Mouse (Mus musculus) liver (tissue): ENCODE measurements around the gene Ncs1.

Experiments used
- DNase-seq: peaks from one replicate; pipeline ENCODE4 v3.0.0-alpha.2; 2020; ENCODE audit warnings: mixed read lengths

Ncs1 gene

GRCm38 (mm10) chr2:31246251-31246971 lies 788 bp downstream of the Ncs1 start:
- no peak for DNase-seq

DNA sequence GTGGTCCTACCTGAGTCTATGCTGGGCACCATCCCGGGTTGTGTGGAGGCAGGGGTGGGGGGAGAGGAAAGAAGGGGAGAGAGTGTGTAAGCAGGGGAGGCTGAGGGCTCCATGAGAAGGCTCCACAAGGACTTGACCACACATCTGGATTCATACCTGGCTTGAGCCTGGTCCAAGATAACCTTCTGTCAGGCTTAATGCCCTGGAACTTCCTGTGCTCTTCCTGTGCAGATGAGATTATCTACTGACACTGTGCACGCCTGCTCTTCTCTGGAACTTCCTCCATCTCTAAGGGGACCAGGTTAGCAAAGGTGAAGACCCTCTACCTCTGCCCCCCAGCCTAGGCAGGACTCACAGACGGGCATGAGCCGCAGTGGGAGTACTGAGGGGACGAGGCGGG lies 3.2 kb downstream of the Ncs1 start:
- no peak for DNase-seq

- no peak for DNase-seq
Observed at GRCm38 (mm10) chr2:31252167-31252566, 6.5 kb downstream of the Ncs1 start.

DNA sequence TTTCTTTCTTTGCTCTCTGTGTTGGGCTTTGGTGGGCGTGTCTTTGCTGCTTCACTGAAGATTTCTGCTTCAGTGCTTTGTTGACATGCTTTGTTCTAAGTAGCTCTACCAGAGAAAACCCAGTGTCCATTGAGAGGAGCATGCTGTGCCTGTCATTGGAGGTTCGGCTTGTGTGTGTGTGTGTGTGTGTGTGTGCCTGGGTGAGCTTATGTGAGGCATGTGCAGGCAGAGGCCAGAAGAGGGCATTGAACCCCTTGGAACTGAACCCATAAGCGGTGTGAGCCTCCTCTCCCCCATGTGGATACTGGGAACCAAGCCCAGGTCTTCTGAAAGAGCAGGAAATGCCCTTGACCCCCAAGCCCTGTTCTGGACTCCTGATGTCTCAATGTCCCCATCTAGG lies 7.8 kb downstream of the Ncs1 start:
- no peak for DNase-seq

DNA sequence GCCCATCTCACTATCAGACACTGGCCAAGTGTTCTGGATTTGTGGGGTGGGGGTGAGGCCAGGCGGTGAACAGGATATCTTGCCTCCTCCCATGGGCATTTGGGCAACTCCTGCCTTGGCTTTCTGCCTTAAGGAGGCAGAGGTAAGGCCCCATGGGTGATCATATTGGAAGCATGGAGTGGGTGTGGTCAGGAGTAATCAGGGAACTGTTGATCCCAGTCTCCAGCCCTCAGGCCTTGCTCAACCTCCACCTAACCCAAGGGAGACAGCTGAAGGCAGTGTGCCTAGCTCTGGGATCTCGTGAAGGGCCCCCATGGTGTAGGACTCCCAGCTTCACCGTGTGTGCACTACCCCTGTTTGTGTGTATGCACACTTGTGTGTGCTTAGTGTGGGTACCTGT lies 9.2 kb downstream of the Ncs1 start:
- DNase-seq = no peak

GRCm38 (mm10) chr2:31255952-31256938 lies 10.6 kb downstream of the Ncs1 start:
- peak; percentile 60 for DNase-seq

GRCm38 (mm10) chr2:31257096-31257495 lies 11.5 kb downstream of the Ncs1 start:
- no peak for DNase-seq

- peak; percentile 67 for DNase-seq
Observed at GRCm38 (mm10) chr2:31258609-31259366, 13.2 kb downstream of the Ncs1 start.

- DNase-seq = no peak
Observed at GRCm38 (mm10) chr2:31259367-31259920, 13.8 kb downstream of the Ncs1 start.

GRCm38 (mm10) chr2:31260549-31260948 lies 14.9 kb downstream of the Ncs1 start:
- no peak for DNase-seq

GRCm38 (mm10) chr2:31263039-31263461 lies 17.4 kb downstream of the Ncs1 start:
- DNase-seq = no peak

- peak; percentile 34 for DNase-seq
Observed at GRCm38 (mm10) chr2:31263746-31264378, 18.2 kb downstream of the Ncs1 start.

DNA sequence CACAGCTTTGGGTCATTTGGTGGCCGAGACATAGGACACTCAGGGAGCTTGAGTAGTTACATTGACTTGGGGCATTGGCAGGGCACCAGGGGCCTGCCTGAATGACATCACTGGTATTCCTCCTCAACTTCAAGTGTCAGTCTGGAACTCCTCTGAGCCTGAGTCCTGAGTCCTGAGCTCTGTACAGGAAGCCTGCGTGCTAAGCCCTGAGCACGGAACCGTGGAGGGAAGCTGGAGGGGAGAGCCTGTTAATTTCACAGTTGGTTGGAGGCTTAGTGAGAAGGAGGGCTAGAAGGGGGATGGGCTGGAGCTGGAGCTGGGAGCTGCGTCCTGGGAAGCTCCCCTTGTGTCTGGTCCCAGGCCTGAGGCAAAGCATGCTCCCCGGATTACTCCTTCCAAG lies 21.8 kb downstream of the Ncs1 start:
- no peak for DNase-seq

GRCm38 (mm10) chr2:31268631-31269030 lies 23.0 kb downstream of the Ncs1 start:
- DNase-seq = no peak

- DNase-seq = no peak
Observed at GRCm38 (mm10) chr2:31269188-31269587, 23.6 kb downstream of the Ncs1 start.

DNA sequence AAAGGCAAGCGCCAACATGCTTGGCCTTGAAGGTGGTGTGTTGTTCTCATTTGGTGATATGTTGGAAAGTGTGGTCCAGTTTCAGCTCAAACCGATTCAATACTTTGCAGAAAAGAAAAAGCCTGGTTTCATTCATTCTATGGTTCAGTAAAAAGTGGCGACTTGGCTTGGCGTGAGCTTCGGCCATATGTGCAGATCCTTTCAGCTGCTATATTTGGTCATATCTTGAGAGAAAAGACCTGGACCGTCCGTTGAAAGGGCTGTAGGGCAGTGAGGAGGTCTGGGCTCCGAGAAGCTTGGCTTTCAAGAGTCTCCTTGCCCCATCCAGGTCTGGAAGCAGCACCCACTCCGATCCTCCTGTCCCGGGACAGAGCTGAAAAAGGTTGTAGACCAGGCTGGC lies 24.2 kb downstream of the Ncs1 start:
- DNase-seq = no peak

GRCm38 (mm10) chr2:31270470-31270869 lies 24.8 kb downstream of the Ncs1 start:
- no peak for DNase-seq

GRCm38 (mm10) chr2:31271071-31271470 lies 25.4 kb downstream of the Ncs1 start:
- no peak for DNase-seq

DNA sequence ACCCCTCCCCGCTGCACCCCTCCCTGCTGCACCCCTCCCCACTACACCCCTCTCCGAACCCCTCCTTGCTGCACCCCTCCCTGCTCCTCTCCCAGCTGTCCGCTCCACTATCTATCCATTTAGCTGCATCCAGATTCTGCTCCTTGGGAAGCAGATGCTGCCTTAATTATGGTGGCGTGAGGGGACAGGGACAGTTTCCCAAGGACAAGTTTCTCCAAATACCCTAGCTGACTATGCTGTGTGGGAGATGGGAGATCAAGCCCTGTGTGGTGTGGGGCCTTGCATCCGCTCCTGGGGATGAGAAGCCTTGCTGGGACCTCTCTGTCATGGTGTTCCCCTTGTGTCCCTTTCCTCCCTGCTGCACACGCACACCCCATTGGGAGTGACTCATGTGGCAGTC lies 29.4 kb downstream of the Ncs1 start:
- DNase-seq = no peak

- DNase-seq = no peak
Observed at GRCm38 (mm10) chr2:31277810-31278209, 32.2 kb downstream of the Ncs1 start.

GRCm38 (mm10) chr2:31278483-31278882 lies 32.9 kb downstream of the Ncs1 start:
- DNase-seq = no peak

- no peak for DNase-seq
Observed at GRCm38 (mm10) chr2:31281138-31281537, 35.5 kb downstream of the Ncs1 start.
